Mouse (Mus musculus): ENCODE data around the gene Ghdc. TPM values are rescaled to one million over a fixed set of nuclear protein-coding genes. Genes with fewer than 3 reads are reported as not detected.
A peak's percentile ranks its signal among the peaks of the same experiment; 100 is the strongest.

Gene Ghdc
- total RNA-seq, 1 experiment from 2014 or later: 19.7 TPM

DNA sequence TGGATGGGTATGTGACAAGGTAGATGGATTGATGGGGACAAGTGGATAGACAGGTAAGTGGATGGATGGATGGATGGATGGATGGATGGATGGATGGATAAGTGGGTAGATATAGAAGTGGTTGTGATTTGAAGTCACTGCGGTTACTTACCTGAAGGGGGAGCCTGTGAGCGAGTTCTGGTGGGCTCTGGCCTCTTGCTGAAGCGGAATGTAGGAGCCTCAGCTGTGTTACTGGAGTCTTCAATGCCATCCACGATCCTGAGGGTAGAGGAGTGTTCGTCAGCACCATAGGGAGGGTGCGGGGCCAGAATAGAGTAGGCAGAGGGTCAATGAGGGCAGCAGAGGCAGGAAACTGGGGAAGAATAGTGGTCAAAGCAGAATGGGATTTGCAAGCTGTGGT lies 25.7 kb downstream of the Ghdc start:
- DNase-seq: peak; percentile 66

DNA sequence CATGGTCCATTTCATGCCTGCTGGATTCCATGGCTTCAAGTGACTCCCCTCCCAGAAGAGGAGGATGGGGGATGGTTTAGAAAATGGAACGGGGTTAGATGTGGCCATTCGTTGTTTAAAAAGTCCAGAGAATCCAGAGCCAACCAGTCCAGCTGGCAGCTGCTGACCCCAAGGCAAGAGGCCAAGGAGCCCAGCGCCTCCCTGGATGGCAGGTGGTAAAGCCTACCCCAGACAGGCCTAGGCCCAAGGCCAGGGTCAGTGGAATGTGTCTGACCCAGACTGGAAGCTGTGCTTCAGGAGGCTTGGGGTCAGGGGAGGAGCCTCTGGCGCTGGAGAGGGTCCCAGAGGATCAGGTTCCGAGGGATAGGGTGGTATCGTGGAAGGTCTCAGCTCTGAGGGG lies 29.4 kb downstream of the Ghdc start:
- DNase-seq: peak; percentile 68

DNA sequence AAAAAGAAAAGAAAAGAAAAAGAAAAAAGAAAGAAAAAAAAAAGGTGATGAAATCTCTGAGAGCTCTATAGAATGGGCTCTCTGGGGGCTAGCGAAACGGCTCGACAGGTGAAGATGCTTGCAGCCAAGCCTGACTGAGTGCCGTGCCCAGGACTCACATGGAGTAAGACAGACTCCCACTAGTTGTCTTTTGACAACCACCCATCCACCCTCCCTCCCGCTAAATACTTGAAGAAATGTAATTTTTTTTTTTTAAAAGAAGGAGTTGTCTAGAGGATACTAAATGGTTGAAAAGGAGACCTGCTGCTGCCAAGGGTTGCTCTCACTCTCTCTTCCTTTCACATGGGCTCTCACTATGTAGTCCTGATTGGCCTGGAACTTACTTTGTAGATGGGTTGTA lies 32.0 kb downstream of the Ghdc start:
- DNase-seq: no peak

DNA sequence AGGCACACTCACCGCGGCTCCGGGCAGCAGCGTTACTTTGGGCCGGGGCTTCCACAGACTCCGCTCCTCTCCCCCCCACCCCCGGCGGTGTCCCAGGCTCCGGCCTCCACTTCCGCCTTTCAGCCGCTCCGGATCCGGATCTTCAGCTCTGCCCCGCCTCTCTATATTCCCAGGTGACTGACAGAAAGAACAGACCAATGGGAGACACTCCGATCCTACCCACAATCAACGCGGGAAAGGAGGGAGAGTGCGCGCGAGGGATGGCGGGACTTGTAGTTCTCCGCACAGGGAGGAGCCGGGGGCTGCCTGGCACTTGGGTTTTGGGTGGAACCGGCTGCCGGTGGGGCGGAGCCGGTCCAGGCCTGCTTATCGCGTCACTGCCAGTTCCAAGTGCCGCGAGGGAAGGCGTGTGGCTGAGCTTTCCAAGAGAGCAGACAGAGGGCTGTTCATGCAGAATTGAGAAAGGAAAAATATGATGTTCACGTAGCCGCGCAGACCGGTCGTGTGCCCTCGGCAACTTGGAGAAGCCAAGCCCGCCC lies 32.6 kb downstream of the Ghdc start, which contains the start of gene Rab5c:
Gene Rab5c, minus strand, starts transcription at position 150 of the 539 bp plus-strand sequence.
- peak; percentile 100 for DNase-seq

DNA sequence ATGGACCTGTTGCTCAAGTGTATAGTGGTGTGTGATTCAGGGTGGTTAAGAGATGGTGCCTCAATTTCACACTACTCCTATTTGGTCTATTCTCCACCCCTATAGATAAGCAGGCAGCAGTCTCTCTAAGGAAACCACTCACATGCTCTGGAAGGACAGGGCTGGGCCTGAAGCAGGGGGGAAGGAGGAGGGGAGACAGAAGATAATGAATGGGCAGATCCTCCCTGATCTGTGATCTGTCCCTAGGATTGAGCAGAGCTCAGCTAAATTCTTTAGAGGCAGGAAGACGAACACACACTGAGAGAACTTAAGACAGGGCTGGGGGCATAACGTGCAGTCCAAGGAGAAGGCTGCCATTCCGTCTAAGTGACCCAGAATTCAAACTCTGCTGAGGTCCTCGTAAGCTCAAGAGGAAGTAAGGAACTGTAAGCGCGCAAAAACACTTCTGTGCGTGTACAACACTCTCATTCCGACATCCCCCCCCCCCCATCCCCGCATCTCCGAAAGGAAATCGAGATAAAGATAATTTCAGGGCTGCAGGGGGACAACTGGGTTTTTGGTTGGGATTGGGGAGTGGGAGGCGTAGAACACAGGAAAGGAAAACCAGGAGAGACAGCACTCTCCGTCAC lies 33.5 kb downstream of the Ghdc start:
- DNase-seq: peak; percentile 42

DNA sequence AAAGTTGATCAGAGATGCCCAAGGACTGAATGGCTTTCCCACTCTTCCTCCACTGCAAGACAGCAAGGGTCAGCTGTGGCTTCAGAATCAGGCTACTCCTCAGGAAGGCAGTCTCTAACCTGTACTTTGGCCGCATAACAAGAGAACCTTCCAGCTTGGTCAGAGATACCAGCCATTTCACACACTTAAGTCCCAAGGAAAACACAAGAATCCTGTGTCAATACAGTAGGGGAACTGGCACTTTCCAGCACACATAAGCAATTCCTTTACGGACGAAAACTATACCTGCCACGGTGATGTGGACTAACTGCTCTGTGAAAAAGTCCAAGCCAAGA lies 34.0 kb downstream of the Ghdc start:
- DNase-seq: no peak

DNA sequence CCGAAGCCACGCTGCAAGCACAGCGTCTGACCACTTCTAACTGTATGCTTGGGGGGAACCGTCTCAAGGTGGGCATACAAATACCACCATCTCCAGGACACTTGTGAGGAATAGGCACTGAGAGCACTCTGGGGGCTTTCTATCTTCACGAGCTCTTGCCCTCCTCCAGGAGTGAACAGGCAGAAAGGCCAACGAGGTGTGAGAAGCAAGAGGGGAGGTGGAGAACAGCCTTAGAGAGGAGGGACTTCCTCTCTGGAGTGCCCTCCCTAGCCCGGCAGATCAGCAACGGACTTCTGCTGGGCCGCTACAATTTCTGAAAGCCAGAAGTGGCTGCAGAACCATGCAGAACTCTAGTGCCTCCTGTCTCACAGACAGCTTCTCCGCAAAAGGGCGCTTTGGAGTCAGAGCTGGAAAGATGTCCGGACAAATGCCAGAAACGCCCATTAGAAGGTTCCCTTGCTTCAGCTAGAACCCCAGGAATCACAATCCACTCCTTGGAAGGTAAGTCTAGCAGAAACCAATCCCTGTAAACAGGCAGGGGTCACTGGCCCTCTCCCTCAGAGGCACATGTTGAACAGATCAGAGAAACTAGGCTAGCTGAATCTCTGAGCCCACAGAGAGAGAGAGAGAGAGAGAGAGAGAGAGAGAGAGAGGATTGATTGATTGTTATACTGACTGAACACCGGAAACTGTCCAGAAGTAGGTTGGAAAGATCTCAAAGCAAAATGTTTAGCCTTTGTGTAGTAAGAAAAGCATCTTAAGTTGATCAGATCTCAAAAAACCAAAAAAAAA lies 34.6 kb downstream of the Ghdc start:
- DNase-seq: no peak

DNA sequence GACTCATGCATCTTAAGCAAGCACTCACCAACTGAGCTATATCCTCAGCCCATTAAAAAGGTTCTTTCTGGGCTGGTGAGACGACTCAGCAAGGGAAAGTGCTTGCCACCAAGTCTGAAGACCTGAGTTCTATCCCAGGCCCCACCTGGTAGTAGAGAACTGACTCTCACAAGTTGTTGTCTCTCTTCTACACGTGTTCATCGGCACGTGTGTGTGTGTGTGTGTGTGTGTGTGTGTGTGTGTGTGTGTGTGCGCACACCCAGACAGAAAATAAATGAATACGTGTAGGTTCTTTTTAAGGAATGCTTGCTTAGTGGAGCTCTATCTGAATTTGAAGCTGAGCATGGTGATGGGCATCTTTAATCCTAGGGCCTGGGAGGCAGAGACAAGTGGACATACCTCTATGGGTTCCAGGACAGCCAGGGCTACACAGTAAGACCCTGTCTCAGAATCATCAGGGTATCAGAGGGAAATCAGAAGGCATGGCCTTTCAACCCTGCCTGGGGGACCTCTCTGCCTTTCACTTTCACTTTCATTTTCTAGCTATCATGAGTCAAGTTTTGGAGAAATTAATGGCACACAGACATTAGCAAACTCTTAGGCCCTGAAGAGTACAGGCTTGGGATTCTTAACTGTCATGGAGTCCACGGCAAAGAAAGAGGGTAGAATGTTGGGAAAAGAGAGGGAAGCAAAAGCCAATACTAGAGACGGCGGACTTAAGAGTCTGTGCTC lies 35.5 kb downstream of the Ghdc start:
- DNase-seq: no peak

DNA sequence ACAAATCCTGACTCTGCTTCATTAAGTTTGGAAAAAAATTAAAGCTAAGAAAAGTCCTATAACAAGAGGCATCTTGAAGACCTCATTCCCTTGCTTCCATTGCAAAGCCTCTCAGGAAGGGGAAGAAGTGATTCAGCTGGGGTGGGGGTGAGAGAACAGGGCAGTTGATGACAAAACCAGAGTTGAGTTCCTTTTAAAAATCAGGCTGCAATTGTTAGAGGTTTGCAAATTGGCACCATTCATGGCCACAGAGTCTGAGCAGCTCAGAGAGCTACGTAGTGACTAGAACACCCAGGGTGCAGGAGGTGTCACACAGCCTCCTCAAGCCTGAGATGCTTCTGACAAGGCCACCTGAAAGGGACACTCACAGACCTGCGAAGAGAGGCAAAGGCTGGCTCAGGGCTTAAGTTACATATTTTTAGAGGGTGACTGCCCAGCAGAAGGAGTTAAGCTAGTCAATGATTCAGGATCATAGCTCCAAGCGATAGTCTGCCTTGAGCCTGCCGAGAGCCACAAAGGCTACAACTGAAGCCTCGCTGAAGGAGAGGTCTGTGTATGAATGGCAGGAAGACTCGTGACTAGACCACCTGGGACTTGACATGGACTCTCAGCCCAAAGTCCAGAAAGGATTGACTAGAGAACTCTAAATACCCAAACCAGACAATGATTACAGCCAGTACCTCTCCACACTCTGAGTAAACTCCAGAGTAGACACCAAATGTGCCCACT lies 40.1 kb downstream of the Ghdc start:
- DNase-seq: no peak

DNA sequence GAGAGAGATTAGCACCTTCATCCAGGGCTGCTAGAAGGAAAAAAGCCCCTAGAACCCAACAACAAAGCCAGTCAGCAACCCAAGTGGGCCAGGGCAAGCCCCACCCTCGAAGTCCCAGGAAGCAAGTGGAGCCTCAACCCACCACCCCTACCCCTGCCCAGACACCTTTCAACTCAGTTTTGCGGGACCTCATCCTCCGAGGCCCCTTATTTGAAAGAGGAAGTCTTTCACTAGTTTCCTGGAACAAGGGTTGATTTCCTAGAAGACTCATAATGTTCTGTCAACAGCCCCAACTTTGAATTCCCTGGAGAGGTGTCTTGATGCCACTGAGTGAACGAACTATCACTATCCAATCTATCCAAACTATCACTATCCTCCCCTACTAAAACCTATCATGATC lies 40.8 kb downstream of the Ghdc start:
- DNase-seq: no peak

DNA sequence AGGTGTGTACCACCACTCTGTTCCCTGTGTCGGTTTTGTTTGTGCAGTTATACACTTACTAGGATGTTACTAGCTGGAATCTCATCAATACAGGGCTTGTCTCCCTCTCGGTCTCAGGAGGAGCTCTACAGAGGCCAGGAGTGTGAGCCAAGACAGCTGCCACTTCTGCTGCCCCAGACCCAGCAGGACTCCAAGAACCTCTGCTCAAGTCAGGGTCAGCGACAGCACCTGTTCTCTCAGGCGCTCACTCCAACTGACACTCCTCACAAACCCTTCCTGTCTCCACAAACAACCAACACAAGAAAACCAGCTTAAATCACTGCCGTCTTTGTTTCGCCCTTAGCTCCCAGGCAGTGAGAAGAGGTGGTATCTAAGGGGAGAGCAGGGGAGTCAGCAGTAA lies 42.2 kb downstream of the Ghdc start:
- DNase-seq: no peak

DNA sequence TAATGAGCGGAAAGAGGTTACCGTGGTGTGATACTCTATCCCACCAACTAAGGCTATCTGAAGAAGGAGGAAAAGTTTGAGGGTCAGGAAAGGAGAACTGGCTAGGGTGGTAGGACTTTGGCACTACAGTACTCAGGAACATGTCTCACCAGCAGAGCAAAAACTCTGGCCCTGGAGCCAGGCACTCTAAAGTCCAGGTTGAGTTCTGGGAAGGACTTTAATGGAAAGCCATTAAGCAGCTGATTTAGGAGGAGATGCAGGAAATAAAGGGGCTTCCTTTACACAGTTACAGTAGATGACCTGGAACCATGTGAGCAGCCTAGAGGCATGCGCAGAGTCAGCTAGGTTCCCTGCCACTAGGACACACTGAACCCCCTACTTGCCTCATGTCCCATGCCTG lies 43.6 kb downstream of the Ghdc start:
- DNase-seq: no peak

DNA sequence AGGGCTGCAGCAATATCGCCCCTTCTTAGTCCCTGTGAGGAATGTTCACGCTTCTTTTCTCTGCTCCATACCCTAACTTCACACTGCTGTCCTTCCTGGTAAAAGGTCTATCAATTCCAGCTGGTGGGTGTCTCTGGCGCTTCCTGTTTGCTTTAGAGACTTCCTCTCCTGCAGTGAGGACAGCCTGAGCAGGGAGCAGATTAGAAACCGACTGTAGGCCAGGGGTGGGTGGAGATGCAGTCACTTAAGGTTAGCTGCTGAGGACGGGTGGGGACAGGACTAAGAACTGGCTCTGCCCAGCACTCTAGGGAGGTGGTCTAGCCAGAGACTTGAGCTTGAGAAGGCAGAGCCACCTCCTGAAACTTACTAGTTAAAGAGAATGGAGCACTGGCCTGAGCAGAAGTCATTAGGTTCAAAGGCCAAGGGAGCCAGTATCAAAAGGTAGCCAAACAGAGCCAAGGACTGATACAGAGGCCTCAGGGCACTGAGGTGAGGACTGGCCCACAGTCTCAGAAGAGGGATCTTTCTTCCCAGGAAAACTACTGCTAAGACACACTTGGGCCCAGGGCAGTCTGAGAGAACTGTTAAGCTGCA lies 45.7 kb downstream of the Ghdc start:
- DNase-seq: no peak

DNA sequence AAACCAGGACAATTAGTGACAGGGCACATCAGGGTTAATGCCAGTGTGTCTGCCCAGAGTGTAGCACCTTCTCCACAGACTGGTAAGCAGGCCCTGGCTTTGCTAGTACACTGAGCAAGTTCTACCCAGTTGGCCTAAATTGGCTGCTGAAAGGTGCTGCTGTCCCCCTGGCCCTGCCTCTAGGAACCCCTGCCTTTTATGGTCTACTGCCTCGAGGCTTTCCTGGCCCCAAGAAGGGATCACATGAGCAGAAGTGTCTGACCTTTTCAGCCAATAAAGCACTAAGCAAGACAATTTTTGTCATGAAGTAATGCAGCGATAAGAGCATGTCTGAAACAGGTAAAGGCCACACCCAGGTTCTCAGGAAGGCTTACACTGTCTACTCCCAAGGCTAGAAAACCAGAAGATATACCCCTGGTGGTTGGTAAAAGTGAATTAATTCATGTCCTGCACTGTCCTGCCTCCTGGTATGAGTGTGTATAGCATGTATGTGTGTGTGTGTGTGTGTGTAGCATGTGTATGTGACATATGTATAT lies 48.2 kb downstream of the Ghdc start:
- DNase-seq: no peak

DNA sequence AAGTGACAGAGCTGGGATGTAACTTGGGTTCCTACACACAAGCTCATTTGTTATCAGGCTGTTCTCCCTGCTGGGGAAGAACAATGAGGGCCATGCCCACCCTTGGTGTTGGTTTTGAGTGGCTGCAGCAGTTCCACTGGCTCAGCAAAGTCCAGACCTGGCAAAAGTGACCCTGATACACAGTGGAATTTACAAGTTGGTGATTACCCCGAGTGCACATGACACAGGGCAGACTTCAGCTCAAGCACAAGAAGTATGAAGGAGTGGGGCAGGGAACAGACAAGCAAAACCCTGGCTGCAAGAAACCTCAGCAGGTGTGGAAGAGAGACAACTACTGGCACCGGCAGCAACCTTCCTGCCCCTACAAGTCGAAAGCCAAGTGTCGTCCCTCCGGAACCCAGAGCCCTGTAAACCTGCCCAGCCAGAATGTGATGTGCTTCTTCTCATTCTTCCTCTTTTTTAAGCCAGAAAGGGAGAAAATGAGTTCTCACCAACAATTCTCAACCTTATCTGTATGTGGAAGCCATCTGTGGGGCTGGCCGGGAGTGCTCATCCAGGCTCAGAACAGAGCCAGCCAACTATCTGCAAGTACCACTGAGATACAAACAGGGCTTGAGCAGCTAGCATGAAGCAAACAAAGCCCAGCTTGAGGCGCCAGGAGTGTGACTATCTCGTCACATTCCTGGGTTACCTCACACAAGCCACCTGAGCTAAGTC lies 48.8 kb downstream of the Ghdc start:
- DNase-seq: no peak

DNA sequence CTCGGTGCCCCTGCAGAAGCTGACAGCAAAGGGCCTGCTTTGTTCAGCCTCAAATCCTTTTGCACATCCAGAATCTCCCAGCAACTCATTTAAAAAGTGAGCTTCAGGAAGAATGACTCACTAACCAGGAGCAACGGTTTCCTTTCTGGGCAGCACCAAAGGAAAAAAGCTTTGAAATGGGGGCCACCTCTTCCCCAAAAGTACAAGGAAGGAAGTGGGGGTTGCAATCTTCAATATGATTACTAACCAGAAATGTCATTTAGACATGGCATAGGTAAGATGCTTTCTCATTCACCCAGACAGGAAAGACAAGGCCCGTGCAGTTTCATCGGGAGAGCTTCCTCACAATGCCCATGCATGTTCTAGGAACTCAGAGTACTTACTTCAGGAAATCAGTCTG lies 49.5 kb downstream of the Ghdc start:
- DNase-seq: no peak

DNA sequence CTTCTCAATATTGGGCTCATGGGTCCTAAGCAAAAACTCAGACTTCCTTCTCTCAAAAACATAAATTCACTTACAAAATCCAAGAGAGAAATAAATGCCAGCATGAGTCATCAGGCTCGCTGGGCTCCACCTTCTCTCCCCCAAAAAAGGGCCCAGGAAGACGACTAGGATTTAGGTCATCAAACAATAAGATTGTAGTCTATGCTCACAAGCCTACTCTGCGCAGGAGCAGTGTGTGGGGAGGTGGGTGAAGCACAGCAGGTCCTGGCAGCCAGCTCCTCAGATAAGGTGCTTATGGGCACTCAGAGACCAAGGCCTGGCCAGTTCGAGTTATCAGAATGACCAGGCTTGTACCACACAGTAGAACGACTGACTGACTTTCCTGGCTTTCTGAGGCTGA lies 50.4 kb downstream of the Ghdc start:
- DNase-seq: no peak

DNA sequence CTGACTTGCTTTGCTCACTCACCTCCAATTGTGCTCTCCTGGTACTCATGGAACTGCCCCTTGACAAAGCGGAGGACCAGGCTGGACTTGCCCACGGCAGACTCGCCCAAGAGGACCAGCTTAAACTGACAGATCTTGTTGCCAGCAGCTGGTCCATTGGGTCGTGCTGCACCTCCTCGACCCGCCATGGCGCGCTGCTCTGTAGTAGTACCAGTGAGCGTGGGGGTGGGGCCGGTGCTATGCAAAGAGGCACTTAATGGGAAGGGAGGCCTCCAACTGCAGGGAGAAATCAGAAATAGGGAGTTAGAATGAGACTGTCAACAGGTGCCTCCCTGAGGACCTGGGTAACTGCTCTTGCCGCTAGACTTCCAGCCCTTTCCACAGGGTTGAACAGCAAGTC lies 50.9 kb downstream of the Ghdc start:
- no peak for DNase-seq

DNA sequence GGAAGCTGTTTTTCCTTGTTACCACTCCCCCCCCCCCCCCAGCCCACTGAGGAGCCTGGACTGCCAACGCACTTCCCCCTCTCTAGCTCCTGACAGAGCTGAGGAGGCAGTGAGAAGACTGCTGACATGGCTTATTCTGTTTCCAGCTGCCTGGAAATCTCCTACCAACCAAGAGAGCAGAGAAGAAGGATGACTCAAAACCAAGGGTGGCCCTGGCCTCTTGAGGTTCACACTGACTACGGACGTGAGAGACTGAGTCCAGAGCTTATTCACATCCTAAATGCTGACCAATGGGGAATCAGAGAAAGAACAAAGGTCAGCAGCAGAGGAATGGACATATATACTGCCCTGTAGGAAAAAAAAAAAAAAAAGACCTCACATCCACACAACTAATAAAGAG lies 51.4 kb downstream of the Ghdc start:
- no peak for DNase-seq

DNA sequence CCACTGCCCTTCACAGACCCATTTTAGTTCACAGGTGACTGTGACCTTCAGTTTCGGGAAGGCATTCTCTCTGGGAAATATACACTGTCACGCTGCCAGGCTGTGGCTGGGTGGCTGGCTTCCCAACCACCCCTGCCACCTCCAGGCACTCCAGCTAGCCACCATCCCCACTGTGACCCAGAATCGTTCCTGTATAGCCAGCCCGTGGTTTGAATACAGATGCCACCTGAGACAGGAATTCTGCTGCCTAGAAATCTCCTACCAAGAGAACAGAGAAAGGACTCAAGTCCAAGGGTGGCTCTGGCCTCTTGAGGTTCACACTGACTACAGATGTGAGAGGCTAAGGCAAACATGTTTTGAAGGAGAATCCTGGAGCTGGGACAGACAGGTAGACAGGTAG lies 51.9 kb downstream of the Ghdc start:
- no peak for DNase-seq

DNA sequence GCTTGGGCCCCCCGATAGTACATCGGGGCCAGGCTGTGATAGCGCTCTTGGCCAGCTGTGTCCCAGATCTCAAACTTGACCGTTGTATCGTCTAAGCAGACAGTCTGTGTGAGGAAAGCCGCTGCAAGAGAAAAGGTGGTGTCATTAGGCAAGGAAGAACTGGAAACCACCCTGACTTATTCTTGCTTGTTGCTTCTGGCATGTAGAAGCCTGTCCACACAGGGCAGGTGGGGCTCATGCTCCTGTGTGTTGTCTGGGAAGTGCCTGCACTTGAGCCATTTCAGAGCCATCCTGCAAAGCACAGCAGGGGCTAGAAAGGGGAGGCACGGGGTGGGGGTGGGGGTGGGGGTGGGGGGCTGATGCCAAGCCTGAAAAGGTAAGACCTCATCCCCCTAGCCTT lies 52.3 kb downstream of the Ghdc start:
- DNase-seq: no peak

All from adrenal gland, postnatal 14 days (tissue).